Mouse (Mus musculus) hindbrain, embryonic 12.5 days (tissue): ENCODE measurements around the gene Gm17079. TPM values are rescaled to one million over a fixed set of nuclear protein-coding genes. Genes with fewer than 3 reads are reported as not detected.
"Not testable (repeated sequence)": the region's sequence is repeated elsewhere in the genome, so short reads cannot be mapped to it uniquely, and the experiment has no call there.

ENCODE experiments used
- ATAC-seq: fragments of 200-750 bp; cut with Nextera tagmentation; 2 replicates; pipeline ENCODE4 v1.8.0; 2017; ENCODE audit warnings: moderate TSS enrichment; ENCODE audit not compliant: low FRiP score
- H3K27ac ChIP-seq: fragments of 300-500 bp; sonication (generic); 2 replicates; pipeline ENCODE4 v1.5.1; 2016; ENCODE audit warnings: mild to moderate bottlenecking
- H3K27me3 ChIP-seq: fragments of 300-500 bp; sonication (generic); 2 replicates; pipeline ENCODE4 v1.6.1; 2016; ENCODE audit warnings: mild to moderate bottlenecking
- H3K36me3 ChIP-seq: fragments of 300-500 bp; sonication (generic); 2 replicates; pipeline ENCODE4 v1.6.1; 2016; ENCODE audit warnings: mild to moderate bottlenecking
- H3K4me1 ChIP-seq: fragments of 300-500 bp; sonication (generic); 2 replicates; pipeline ENCODE4 v1.6.1; 2016
- H3K4me2 ChIP-seq: fragments of 300-500 bp; sonication (generic); replicated peaks from 2 replicates; pipeline ENCODE4 v1.6.1; 2016; ENCODE audit warnings: mild to moderate bottlenecking
- H3K4me3 ChIP-seq: fragments of 300-500 bp; sonication (generic); 2 replicates; pipeline ENCODE4 v1.5.1; 2016; ENCODE audit warnings: mild to moderate bottlenecking
- H3K9ac ChIP-seq: fragments of 300-500 bp; sonication (generic); 2 replicates; pipeline ENCODE4 v1.6.1; 2016; ENCODE audit warnings: mild to moderate bottlenecking, moderate library complexity
- H3K9me3 ChIP-seq: fragments of 300-500 bp; sonication (generic); replicated peaks from 2 replicates; pipeline ENCODE4 v1.6.1; 2016; ENCODE audit warnings: mild to moderate bottlenecking
- whole genome bisulfite sequencing: fragments of 180-500 bp; shearing (Covaris S2); methylation state at CpG from one replicate; pipeline ENCODE4 v1.1.7; 2016; 5-methylcytosine and 5-hydroxymethylcytosine counted together
- polyA plus RNA-seq: library from polyadenylated mRNA; unstranded; fragments of >200 nt; fragmentation: Nextera tagmentation; extraction: Ambion mirVana; gene quantifications from 2 replicates; pipeline ENCODE4 v1.2.1, GENCODE M21; 2016

Gene Gm17079
- polyA plus RNA-seq: not detected in 2 replicates

GRCm38 (mm10) chr14:51695368-51695767 lies at the start of gene Gm17079:
Gm17079 (minus strand) TSS chr14:51695468.
- H3K27ac ChIP-seq, H3K27me3 ChIP-seq, ATAC-seq, H3K4me2 ChIP-seq, H3K9me3 ChIP-seq, H3K4me1 ChIP-seq, H3K9ac ChIP-seq, H3K4me3 ChIP-seq, H3K36me3 ChIP-seq: not testable (repeated sequence)
- WGBS: 93% methylated on average over 2 of the region's 2 CpGs

- peak overlapping the region; percentile 35 for H3K4me3 ChIP-seq
- peaks cover 24% of the 10 kb centered on the region for H3K4me1 ChIP-seq
- H3K4me2 ChIP-seq: peak overlapping the region; percentile 63
- under 1% methylated on average over 41 of the region's 42 CpGs for WGBS
- no peaks in the 10 kb centered on the region for H3K36me3 ChIP-seq
- ATAC-seq: no peak
- peaks cover 51% of the 10 kb centered on the region for H3K27me3 ChIP-seq
- peak overlapping the region; percentile 15; the same call in 1 of the 2 replicates for H3K9ac ChIP-seq
- H3K9me3 ChIP-seq: no peaks in the 10 kb centered on the region
- H3K27ac ChIP-seq: no peak overlapping the region
These were observed 45.3 kb upstream of the Gm17079 start for GRCm38 (mm10) chr14:51740347-51741170.

GRCm38 (mm10) chr14:51739150-51739993 lies 44.1 kb upstream of the Gm17079 start:
- H3K9ac ChIP-seq: no peak overlapping the region
- peaks cover 24% of the 10 kb centered on the region for H3K4me1 ChIP-seq
- ATAC-seq: 0 out of 2 replicates have a peak, but pooled peaks have one; percentile 35
- whole genome bisulfite sequencing: 4% methylated on average over 24 of the region's 24 CpGs
- no peaks in the 10 kb centered on the region for H3K36me3 ChIP-seq
- peak overlapping the region; percentile 35 for H3K4me3 ChIP-seq
- H3K9me3 ChIP-seq: no peaks in the 10 kb centered on the region
- no peak overlapping the region for H3K27ac ChIP-seq
- peak overlapping the region; percentile 63 for H3K4me2 ChIP-seq
- peaks cover 51% of the 10 kb centered on the region for H3K27me3 ChIP-seq

- H3K4me1 ChIP-seq: peaks cover 24% of the 10 kb centered on the region
- no peak for ATAC-seq
- peak overlapping the region; percentile 35 for H3K4me3 ChIP-seq
- H3K36me3 ChIP-seq: no peaks in the 10 kb centered on the region
- no peak overlapping the region for H3K27ac ChIP-seq
- H3K9me3 ChIP-seq: no peaks in the 10 kb centered on the region
- H3K9ac ChIP-seq: no peak overlapping the region
- peak overlapping the region; percentile 47 for H3K4me2 ChIP-seq
- 3% methylated on average over 29 of the region's 29 CpGs for WGBS
- peaks cover 51% of the 10 kb centered on the region for H3K27me3 ChIP-seq
These were observed 43.3 kb upstream of the Gm17079 start for GRCm38 (mm10) chr14:51738411-51739149.

GRCm38 (mm10) chr14:51737967-51738366 lies 42.7 kb upstream of the Gm17079 start:
- peaks cover 24% of the 10 kb centered on the region for H3K4me1 ChIP-seq
- H3K9ac ChIP-seq: no peak overlapping the region
- no peaks in the 10 kb centered on the region for H3K9me3 ChIP-seq
- ATAC-seq: no peak
- WGBS: 17% methylated on average over 12 of the region's 12 CpGs
- H3K4me3 ChIP-seq: no peak overlapping the region
- H3K36me3 ChIP-seq: no peaks in the 10 kb centered on the region
- no peak overlapping the region for H3K27ac ChIP-seq
- H3K4me2 ChIP-seq: no peak overlapping the region
- H3K27me3 ChIP-seq: peaks cover 51% of the 10 kb centered on the region

- Histone ChIP-seq H3K27ac (no peak within 1 kb of the TSS), H3K9me3 (no peaks in the 10 kb centered on the region), H3K27me3 (no peaks in the 10 kb centered on the region), H3K9ac (no peak within 1 kb of the TSS), H3K4me1 (no peaks in the 10 kb centered on the region), H3K4me2 (no peak within 1 kb of the TSS), H3K36me3 (no peaks in the 10 kb centered on the region), H3K4me3 (no peak within 1 kb of the TSS)
- WGBS: 52% methylated on average over 1 of the region's 1 CpGs
- no peak for ATAC-seq
These were observed 21.8 kb upstream of the Gm17079 start, which contains the start of gene Gm5800 for GRCm38 (mm10) chr14:51717083-51717482. Gm5800 (minus strand) TSS chr14:51717183.

GRCm38 (mm10) chr14:51677269-51677668 lies 18.0 kb downstream of the Gm17079 start:
- H3K27ac ChIP-seq: no peak overlapping the region
- H3K27me3 ChIP-seq: no peaks in the 10 kb centered on the region
- no peak overlapping the region for H3K4me2 ChIP-seq
- no peak for ATAC-seq
- WGBS: 90% methylated on average over 5 of the region's 5 CpGs
- H3K9ac ChIP-seq: no peak overlapping the region
- H3K36me3 ChIP-seq: no peaks in the 10 kb centered on the region
- no peaks in the 10 kb centered on the region for H3K9me3 ChIP-seq
- H3K4me3 ChIP-seq: no peak overlapping the region
- H3K4me1 ChIP-seq: no peaks in the 10 kb centered on the region

Other genes starting within 250 kb of the Gm17079 start
- gene Vmn2r89, start 243.6 kb downstream of the Gm17079 start, polyA plus RNA-seq: not detected in 2 replicates
- gene Gm5622, start 142.7 kb downstream of the Gm17079 start, polyA plus RNA-seq: not detected in 2 replicates
- not detected in 2 replicates for gene Gm17175, start 121.4 kb downstream of the Gm17079 start, polyA plus RNA-seq
- gene Gm17174, start 103.3 kb downstream of the Gm17079 start, polyA plus RNA-seq: not detected in 2 replicates
- gene Gm17078, start 84.2 kb downstream of the Gm17079 start, polyA plus RNA-seq: not detected in 2 replicates
- gene Gm4181, start 59.8 kb downstream of the Gm17079 start, polyA plus RNA-seq: not detected in 2 replicates
- not detected in 2 replicates for gene Gm5800, start 21.7 kb upstream of the Gm17079 start, polyA plus RNA-seq
- gene Ang4, start 78.1 kb upstream of the Gm17079 start, polyA plus RNA-seq: not detected in 2 replicates
- gene AY358078, start 104.6 kb upstream of the Gm17079 start, polyA plus RNA-seq: not detected in 2 replicates
- not detected in 2 replicates for gene Ear6, start 158.2 kb upstream of the Gm17079 start, polyA plus RNA-seq
- 61.8 and 62.9 TPM in 2 replicates for gene Mettl17, start 189.4 kb upstream of the Gm17079 start, polyA plus RNA-seq
- gene Slc39a2, start 197.4 kb upstream of the Gm17079 start, polyA plus RNA-seq: 0.89 and 1.4 TPM in 2 replicates
- gene Ndrg2, start 218.7 kb upstream of the Gm17079 start, polyA plus RNA-seq: 34.2 and 39.1 TPM in 2 replicates
- gene Tppp2, start 223.0 kb upstream of the Gm17079 start, polyA plus RNA-seq: not detected in 2 replicates
- gene Rnase13, start 227.3 kb upstream of the Gm17079 start, polyA plus RNA-seq: not detected in 2 replicates